Comparison of ENCODE assay signal across 8 mouse cellular contexts in the genomic region with DNA sequence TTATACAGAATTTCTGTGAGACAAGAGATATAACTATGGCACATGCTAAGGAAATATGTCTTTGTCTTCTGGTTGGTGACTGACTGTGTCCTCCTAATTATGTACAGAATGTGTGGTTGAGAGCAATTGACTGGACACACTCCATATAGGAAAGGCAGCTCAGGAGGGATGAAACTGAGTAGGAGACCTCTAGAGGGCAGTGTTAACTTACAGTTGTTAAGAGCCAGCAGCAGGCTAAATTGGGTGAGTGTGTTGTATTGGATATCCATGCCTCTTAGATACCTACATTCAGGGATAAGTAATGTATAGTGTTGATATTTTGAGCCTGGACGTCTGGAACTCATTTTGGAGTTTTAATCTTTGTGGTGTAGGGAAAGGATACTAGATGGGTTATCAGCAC.
DNase-seq lines count a peak whose midpoint lies in the region; ATAC-seq and TF ChIP-seq lines count a peak whose summit lies in the region.

No protein-coding gene starts in this region.

- ATAC-seq in forebrain, embryonic 11.5 days (replicated peaks; ENCODE audit: low FRiP score) = peak; percentile 85
- peak; percentile 79 for ATAC-seq in hindbrain, embryonic 12.5 days (ENCODE audit: low FRiP score)
- peak; percentile 94 for ATAC-seq in midbrain, embryonic 16.5 days

- no peaks in the 10 kb centered on the region for H3K9me3 ChIP-seq in forebrain, embryonic 11.5 days (ENCODE audit: control insufficient read depth, low read length)
- H3K9me3 ChIP-seq in forebrain, embryonic 10.5 days = no peaks in the 10 kb centered on the region
- no peaks in the 10 kb centered on the region for H3K9me3 ChIP-seq in hindbrain, embryonic 12.5 days (replicated peaks)
- no peaks in the 10 kb centered on the region for H3K9me3 ChIP-seq in midbrain, embryonic 16.5 days (replicated peaks; ENCODE audit: control insufficient read depth, low read length, poor library complexity, severe bottlenecking)

- DNase-seq in forebrain, embryonic 11.5 days (ENCODE audit: low spot score) = peak; percentile 51
- no peak for DNase-seq in forebrain, embryonic 10.5 days (ENCODE audit: extremely low spot score, low spot score)
- peak; percentile 55 for DNase-seq in ES-CJ7 (ENCODE audit: low read depth, low spot score)
- DNase-seq in left cerebral cortex, adult 2 months (ENCODE audit: extremely low spot score in 1 of 2, low spot score in 2 of 2) = peak; percentile 12 to 36
- DNase-seq in spleen, postnatal 36 days (ENCODE audit: low spot score in 2 of 2) = no peak

- peak; percentile 75 for TF ChIP-seq CTCF in cortical plate, adult 2 months (IDR thresholded peaks at IDR 0.05; ENCODE audit: extremely low read depth, insufficient read depth, low read length)
- TF ChIP-seq CTCF in left cerebral cortex, adult 2 months (IDR thresholded peaks at IDR 0.05) = peak; percentile 78

- intact Hi-C loops in left cerebral cortex, adult 2 months (cut with DNase I) = loop anchor here (1.0 to 10.0 kb wide), 4 partner anchors 249 to 935 kb away; no protein-coding TSS in a partner anchor

- no peak overlapping the region for H3K9ac ChIP-seq in forebrain, embryonic 11.5 days (ENCODE audit: low read length)
- H3K9ac ChIP-seq in hindbrain, embryonic 12.5 days = no peak overlapping the region
- H3K9ac ChIP-seq in midbrain, embryonic 16.5 days (ENCODE audit: low read depth, low read length) = no peak overlapping the region

- no peaks in the 10 kb centered on the region; the same call in 1 of the 2 replicates for H3K4me1 ChIP-seq in forebrain, embryonic 11.5 days (replicated peaks; ENCODE audit: control insufficient read depth, insufficient read depth, low read length)
- H3K4me1 ChIP-seq in forebrain, embryonic 10.5 days = no peaks in the 10 kb centered on the region
- H3K4me1 ChIP-seq in cortical plate, adult 2 months (ENCODE audit: control insufficient read depth, insufficient read depth, low read length) = no peaks in the 10 kb centered on the region
- no peaks in the 10 kb centered on the region for H3K4me1 ChIP-seq in hindbrain, embryonic 12.5 days
- H3K4me1 ChIP-seq in midbrain, embryonic 16.5 days (ENCODE audit: control insufficient read depth, insufficient read depth, low read length) = no peaks in the 10 kb centered on the region

- no peak overlapping the region for H3K4me3 ChIP-seq in forebrain, embryonic 11.5 days (ENCODE audit: low read depth, low read length)
- no peak overlapping the region for H3K4me3 ChIP-seq in forebrain, embryonic 10.5 days
- no peak overlapping the region for H3K4me3 ChIP-seq in cortical plate, adult 2 months (ENCODE audit: insufficient read depth, low read length)
- H3K4me3 ChIP-seq in hindbrain, embryonic 12.5 days = no peak overlapping the region
- H3K4me3 ChIP-seq in left cerebral cortex, adult 2 months = no peak overlapping the region
- no peak overlapping the region for H3K4me3 ChIP-seq in midbrain, embryonic 16.5 days (ENCODE audit: low read depth, low read length)

- 16% methylated on average over 1 of the region's 1 CpGs for WGBS in forebrain, embryonic 11.5 days
- 6% methylated on average over 1 of the region's 1 CpGs for WGBS in forebrain, embryonic 10.5 days
- 3% methylated on average over 1 of the region's 1 CpGs for WGBS in hindbrain, embryonic 12.5 days
- WGBS in midbrain, embryonic 16.5 days = 7% methylated on average over 1 of the region's 1 CpGs

- no peak overlapping the region for H3K27ac ChIP-seq in forebrain, embryonic 11.5 days (ENCODE audit: low read depth, low read length)
- no peak overlapping the region for H3K27ac ChIP-seq in forebrain, embryonic 10.5 days
- no peak overlapping the region for H3K27ac ChIP-seq in cortical plate, adult 2 months (ENCODE audit: insufficient read depth, low read length)
- H3K27ac ChIP-seq in hindbrain, embryonic 12.5 days = no peak overlapping the region
- H3K27ac ChIP-seq in left cerebral cortex, adult 2 months = no peak overlapping the region
- no peak overlapping the region for H3K27ac ChIP-seq in midbrain, embryonic 16.5 days (ENCODE audit: low read length)

- no peak overlapping the region for H3K4me2 ChIP-seq in forebrain, embryonic 11.5 days (ENCODE audit: low read depth, low read length, severe bottlenecking)
- no peak overlapping the region for H3K4me2 ChIP-seq in hindbrain, embryonic 12.5 days (replicated peaks)
- H3K4me2 ChIP-seq in midbrain, embryonic 16.5 days (ENCODE audit: low read length) = no peak overlapping the region

- H3K36me3 ChIP-seq in forebrain, embryonic 11.5 days (ENCODE audit: control insufficient read depth, insufficient read depth, low read length) = no peaks in the 10 kb centered on the region
- no peaks in the 10 kb centered on the region for H3K36me3 ChIP-seq in forebrain, embryonic 10.5 days (replicated peaks)
- H3K36me3 ChIP-seq in hindbrain, embryonic 12.5 days = no peaks in the 10 kb centered on the region
- no peaks in the 10 kb centered on the region for H3K36me3 ChIP-seq in midbrain, embryonic 16.5 days (ENCODE audit: control insufficient read depth, insufficient read depth, low read length)

- no peak for TF ChIP-seq POLR2A in cortical plate, adult 2 months (IDR thresholded peaks at IDR 0.05; ENCODE audit: extremely low read depth, insufficient read depth, low read length)

- H3K27me3 ChIP-seq in forebrain, embryonic 11.5 days (ENCODE audit: control insufficient read depth, insufficient read depth, low read length) = no peaks in the 10 kb centered on the region
- no peaks in the 10 kb centered on the region for H3K27me3 ChIP-seq in forebrain, embryonic 10.5 days (ENCODE audit: poor library complexity, severe bottlenecking)
- no peaks in the 10 kb centered on the region for H3K27me3 ChIP-seq in hindbrain, embryonic 12.5 days
- no peaks in the 10 kb centered on the region; the same call in 1 of the 2 replicates for H3K27me3 ChIP-seq in midbrain, embryonic 16.5 days (ENCODE audit: control insufficient read depth, insufficient read depth, low read depth, low read length)

Comparison
In these comparisons a context has a peak if more than half of its experiments do, and no peak if none do; other contexts are left out.
1. DNase-seq: peak in forebrain, embryonic 11.5 days (single experiment), ES-CJ7 (single experiment) and left cerebral cortex, adult 2 months (2 of 2); none in forebrain, embryonic 10.5 days (single experiment) and spleen, postnatal 36 days (0 of 2).
2. Peak in every context shown above with its lines, with median percentiles within 50 percentile points of each other: ATAC-seq.